Mouse (Mus musculus): Measurements from ENCODE around the gene Ntn1.
A peak's percentile ranks its signal among the peaks of the same experiment; 100 is the strongest.

Gene Ntn1

DNA sequence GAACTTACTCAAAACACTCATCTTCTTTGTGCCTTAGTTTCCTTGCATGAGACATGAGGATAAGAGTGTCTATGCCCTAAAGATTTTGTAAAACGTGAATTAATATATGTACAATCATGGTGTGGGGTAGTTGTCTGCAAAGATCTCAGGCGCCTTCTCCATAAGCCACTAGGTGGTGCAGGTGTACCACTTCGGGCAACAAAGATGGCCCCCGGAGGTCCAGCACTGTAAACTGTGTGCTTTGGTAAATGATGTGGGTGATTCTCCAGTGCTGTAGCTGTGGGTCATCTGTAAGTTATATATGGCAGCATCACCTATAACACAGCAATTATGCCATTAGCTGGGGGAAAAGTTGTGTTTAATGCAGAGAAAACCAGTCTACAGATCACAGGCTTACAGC, 3.6 kb upstream of the Ntn1 start:
- no peak for DNase-seq

DNA sequence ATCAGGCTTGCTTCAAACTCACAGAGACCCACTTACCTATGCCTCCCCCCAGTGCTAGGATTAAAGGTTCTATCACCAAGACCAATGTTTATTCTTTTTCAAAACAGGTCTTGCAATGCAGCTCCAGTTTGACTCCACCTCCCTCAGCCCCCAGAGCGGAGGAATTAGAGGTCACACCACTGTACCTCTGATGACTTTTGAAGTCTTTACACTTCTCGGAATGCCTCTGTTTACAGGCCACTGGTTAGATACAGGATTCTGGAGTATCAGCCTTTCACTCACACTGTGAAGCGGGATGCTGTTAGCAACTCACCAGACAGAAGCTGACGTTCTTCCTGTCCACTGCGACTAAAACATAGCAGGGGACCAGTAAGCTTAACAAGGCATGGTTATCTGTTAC, 805 bp upstream of the Ntn1 start:
- DNase-seq = no peak

DNA sequence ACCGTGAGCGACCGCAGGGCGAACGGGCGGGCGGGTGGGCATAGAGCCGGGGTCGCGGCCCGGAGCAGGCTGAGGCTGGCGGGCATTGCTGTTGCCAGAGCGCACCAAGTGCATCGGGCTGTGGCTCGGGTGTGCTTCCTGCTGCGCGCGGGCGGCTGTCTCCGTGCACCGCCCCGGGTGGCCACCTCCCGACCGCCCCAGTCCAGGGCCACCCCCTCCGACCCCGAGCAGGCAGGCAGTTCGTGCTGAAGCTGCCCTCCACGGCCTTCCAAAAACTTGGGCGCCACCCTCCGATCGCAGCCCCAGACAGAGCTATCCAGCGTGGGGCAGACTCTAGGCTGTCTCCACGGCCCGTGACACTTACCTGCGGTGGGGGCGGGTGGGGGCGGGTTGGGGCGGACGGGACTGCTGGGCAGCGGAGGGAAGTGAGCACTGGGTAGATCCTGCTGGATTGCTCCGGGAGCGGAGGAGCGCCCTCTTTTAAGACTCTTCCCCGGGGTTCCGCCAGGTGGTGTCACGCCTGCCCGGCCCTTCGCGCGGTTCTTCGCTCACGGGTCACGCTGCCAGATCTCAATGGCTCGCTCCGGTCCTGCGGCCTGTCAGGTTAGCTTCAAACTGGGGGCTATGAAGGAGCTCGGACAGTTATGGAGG, 477 bp downstream of the Ntn1 start:
- peak; percentile 48 to 54 for DNase-seq

DNA sequence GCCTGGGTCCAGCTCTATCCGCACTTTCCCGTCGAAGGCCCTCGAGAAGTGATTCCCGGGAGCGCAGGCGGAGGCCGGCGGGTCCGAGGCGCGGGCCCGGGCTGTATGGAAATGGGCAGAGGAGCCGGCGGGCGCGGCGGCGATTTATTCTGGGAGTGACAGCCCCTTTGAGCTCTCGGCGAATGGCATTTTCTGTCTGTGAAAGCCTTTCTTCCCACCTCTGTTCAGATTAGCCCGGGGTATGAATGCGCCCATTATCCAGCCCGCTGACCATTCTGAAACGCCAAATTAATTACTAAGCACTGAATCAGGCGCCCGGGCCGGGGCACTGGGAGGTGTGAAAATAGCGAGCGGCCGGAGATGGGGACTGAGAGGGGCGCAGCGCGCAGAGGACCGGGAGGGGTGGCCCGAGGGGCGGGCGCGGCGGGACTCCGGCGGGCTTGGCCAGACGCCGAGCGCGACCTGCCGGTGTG, 1.0 kb downstream of the Ntn1 start:
- no peak for DNase-seq

DNA sequence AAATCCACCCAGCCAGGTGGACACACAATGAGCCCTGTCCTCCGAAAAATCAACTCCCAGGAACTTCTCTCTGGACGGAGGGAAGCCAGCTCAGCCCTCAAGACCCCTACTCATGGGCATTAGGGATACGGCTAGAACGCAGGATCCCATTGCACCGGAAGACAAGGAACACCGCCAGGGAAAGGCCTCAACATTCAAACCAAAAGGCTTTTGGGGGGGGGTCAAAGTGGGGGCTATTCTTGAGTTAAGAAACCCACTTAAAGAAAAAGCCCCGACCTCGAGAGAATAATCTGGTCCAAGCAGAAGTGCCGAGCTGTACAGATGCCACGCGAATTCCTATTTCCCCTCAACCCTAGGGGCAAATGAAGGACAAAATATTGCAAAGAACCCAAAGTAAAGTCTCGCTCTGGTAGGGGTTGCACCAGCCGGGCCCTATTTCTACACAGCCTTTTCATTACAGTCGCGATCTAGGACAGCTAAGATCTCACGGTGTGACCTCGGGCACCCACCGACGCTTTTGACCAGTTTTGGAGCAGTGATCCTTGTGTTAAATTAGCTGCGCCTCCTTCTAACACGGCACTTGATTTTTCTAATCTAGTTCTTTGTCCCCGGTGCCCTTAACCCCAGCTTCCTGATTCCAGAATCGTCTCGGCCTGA, 1.6 kb downstream of the Ntn1 start:
- DNase-seq = no peak

DNA sequence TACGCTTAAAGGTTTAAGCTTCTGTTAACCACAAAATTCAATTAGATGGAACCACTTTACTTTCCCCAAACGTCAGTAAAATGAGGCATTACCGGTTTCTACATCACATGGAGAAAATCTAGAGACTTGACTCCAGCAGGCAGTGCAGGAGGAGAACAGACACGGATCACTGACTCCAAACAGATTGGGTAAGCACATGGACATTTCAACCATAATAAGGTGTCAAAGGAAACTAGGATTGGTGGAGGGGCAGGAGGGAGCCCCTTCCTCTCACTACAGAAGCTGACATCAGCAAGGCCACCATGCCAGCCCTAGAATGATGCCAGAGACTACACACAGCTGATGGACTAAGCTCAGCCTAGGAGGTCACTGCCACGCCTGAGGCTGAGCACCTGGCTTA, 5.1 kb downstream of the Ntn1 start:
- no peak for DNase-seq

DNA sequence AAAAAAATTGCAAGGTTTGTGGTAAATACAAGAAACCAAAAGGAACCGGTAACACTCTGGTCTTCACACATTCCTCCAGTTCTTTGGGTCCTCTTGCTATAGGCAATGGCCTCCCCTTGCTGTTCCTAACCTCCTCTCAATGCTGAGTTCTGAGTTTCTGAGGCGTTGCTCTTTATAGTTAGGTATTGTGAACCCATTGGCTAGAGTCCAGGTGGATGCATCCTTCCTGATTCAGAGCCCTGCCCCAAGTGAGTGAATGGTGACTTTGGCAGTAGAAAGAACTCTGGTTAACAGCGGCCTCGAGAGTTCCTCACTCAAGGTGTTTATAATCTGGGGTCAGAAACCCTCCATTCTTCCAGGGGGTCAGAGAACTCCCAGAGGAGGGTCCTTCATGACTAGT, 5.9 kb downstream of the Ntn1 start:
- no peak for DNase-seq

DNA sequence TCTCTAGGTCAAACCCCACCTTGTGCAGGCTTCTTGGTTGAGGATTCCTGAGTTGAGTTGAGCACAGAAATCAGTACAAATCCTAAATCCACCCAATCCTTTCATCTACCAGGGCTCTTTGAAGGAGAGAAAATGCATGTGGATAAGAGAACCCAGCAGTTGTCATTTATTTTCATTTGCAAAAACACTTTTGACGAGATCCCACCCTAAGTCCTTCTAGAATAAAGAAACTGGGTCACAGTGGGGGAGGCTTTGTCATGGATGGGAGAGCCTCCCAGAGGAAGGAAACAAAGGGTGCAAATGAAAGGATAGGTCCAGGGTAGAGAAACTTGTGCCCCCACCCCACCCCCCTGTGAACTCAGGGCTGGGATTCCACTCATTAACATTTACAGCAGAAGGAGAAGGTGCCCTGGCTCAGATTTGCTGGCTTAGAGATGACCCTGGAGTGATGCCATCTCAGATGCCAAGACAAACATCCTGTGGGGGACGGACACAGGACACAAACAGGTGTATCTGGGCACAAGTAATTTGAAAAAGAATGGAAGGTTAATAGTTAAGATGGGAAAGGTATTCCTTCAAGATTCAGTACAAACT, 6.6 kb downstream of the Ntn1 start:
- no peak for DNase-seq

DNA sequence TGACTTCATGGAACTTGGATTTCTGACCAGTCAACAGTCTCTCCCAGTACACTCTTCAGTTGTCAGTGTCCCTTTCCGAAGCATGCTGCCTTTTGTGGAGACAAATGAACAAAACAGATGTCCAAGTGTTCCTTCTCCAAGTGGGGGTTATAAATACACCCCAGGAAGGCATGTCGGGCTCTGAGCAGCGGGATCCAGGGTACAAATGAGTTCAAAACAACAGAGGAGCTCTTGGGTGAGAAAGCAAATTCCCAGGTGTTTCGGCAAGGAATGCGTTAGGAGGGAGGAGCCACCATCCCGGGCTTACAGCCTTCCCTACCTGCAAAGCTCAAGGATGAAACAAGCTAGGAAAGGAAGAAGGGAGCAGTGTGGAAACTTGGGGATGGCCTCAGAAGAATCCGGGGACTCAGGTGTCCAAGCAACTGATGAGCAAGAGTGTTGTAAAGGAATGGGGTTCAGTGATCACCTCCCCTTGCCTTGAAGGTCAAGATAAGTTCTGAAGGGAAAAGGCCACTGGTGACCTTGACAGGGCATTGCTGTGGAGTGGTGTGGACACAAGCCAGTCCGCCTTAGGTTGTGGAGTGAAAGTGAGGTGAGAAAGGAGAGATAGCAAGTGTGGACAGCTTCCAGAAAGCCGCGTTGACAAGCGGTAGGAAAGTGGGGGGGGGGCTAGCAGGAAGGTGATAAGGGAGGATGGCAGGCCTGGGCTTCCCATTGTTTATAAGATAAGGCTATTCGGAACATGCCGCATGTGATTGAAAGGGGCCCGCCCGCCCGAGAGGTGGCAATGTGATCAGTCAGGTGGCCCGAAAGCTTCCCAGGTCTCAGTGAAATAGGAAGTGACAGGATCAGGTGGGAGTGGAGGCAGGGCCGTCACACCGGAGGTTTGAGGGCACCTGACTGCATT, 10.0 kb downstream of the Ntn1 start:
- DNase-seq = no peak

DNA sequence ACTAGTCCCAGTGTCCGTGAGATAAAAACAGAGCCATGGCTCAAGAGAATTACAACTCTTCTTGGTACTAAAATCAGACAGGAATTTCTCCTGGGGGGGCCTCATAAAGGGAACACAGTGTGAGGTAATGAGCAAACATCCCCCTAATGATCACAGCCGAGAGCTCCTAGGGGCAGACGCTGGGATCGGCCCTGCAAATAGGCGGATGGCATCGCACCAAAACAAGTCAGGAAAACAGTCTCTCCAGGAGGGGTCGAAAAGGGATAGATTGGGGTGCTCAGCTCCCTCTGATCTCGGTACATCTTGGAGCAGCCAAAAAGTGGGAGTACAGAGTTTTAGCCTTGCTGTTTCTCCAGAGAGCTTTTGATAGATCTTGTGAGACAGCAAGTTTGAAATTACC, 11.0 kb downstream of the Ntn1 start:
- DNase-seq = no peak

DNA sequence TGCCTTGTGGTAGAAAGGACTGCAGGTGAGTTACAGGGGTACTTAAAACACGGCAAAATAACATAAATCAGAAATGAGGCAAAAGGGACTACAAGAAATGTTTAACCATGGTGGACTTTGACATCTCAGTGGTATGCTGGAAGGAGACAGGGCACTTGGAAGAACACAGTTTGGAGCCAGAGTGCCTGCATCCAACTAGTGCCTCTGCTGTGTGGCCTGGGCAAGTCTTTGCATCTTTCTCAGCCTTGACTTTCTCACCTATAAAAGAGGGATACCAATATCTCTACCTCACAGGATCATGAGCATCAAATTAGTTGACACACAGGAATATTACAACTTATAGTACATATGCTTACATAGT, 12.0 kb downstream of the Ntn1 start:
- DNase-seq = no peak

DNA sequence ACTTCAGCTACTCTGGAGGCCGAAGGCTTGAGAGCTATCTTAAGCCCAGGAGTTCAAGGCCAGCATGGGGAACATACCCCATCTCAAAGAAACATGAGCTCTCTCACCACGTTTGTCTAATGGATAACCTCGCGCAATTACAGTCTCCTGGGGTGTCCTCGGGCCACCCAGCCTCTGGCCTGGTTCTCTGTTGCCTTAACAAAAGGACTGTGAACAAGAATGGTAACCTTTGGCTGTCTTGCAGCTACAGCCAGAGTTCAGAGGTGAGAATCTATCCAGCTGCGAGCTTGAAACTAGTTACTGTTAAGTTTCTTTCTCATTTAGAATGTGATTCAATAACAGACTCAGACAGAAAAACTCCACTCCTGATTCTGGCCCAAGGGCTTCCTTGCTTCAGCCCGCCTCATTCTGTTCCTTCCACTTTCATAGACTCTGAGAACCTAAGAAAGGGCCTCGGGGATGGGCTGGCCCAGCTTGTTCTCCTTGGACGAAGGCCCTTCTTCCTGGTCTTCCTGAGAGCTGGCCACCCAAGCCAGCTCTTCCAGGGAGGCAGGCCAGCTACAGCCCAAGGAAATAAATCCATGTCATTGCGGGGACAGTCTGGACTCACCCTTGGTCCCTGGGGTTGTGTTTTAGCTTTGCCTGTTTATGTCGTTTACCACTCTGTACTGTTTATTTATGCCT, 12.5 kb downstream of the Ntn1 start:
- no peak for DNase-seq

DNA sequence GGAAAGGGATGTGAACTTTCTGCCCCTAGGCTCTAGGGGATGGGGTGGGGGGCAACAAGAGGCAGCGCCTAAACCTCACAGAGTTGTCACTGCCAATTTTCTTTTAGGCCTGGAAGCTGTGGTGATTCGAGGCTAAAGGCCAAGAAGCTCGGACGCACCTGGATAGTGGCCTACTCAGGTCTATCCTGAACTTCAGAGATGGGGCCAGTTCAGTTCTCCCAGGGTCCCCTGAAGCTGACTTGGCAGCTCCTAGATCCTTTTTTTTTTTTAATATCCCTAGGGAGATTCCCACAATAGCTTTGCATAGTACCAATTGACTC, 13.2 kb downstream of the Ntn1 start:
- no peak for DNase-seq

DNA sequence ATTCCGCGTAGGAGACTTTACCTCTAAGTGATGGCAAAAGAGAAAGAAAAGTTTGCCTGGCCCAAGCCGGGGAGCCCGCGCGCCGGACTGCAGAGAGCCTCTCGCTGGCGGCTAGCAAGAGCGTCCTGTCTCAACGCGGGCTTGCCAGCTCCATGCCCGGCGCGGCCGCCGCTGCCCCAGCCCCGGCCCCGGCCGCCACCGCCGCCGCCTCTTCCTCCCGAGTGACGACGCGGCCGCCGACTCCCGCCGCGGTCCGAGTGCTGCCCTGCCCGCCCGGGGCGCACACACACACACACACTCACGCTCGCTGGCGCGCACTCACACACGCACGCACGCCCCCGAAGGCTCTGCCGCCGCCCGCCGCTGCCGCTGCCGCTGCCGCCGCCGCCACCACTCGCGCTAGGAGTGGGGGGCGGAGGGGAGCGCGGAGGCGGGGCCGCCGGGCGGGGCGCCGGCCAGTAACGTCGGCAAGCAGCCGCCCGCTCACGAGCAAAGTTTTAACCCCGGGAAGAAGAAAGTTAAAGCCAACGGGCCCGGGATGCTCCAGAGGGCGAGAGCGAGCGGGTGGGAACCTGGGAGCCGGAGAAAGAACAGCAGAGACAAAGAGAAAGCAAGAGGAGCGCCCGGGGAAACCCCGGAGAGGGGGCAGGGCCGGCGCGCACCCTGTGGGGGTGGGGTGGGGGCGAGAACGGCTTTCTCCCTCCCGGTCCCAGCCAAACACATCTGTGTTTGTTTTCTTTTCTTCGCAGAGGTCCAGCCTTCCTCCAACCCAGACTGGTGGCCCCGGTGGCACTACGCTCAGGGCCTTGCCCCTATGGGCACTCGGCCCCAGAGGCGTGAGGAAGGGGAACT, 13.8 kb downstream of the Ntn1 start:
- DNase-seq = peak in 1 of 2 experiments; percentile 44

DNA sequence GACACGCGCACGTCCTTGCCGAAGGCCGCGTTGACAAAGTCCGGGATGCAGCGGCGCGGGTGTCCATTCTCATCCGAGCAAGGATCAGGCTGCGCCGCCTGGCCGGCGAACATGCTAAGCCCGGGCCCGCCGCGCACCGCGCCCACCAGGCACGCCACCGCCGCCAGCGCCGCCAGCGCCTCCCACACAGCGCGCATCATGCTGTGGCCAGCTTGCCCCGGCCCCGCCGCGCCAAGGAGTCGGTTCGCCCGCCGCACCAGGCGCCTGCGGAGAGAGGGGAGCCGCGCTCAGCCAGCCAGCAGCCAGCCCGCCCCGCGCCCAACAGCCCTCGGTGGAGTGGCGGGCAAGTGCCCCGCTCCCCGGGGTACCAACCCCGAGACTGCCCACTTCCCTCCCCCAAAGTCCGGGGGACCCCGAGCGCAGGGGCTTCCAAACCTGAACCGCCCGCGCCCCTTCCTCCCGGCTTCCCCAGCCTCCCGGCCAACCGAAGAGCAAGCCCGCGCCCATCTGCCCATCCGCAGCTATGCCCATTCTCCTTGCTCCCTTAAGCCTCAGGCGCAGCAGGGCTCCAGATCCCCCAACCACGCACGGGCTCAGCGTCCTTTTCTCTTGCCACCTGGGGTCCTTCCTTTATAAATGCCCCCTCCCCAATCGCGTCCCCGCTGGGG, 14.6 kb downstream of the Ntn1 start:
- DNase-seq = peak in 1 of 2 experiments; percentile 35

DNA sequence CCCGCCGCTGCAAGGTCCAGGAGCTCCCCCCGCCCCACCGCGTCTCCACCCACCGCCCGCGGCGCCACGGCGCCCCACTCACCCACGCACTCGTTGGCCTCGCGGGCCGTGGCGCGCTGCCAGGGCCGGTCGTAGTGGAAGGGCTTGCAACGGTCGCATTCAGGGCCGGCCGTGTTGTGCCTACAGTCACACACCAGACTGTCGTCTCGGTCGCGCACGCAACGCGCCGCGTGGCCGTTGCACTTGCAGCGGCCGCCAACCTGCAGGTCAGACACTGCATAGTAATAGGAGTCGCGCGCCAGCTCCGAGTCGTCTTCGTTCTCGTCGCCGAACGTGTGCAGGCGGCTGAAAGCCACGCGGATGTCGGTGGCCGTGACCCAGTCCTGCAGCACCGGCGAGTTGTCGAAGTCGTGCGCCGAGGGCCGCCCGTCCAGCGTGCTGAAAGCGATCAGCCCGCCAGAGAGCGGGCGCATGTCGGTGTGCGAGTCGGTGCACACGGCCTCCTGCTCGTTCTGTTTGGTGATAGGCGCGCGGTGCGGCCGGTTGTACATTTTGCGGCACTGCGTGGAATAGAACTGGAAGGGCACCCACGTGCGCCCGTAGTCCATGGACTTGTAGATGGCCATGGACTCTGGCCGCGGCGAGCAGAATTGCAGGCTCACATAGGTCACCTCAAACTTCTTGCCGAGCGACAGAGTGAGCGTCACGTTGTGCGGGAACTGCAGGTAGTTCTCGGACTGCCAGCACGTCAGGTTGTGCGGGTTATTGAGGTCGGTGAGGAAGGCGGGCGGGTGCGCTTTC, 15.4 kb downstream of the Ntn1 start:
- peak in 1 of 2 experiments; percentile 40 for DNase-seq

DNA sequence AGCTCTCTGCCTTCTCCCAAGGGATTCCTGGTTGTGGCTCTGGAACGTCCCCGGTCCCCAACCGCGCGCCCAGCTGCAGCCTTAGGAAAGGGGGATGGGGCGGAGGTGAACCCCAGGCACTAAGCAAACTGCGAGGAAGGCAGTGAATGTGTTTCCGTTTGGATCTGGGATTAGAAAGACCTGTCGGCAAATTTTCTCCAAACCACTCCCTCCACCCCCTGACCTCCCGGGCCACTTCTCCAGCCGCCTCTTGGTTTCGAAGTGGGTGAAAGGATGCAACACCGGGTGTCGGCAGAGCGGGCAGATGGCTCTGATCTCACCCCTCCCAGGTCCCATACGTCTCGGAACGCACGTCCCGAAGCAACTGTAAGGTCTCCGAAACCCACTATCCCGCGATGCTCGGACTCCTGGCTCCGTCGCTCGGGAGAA, 16.0 kb downstream of the Ntn1 start:
- no peak for DNase-seq

DNA sequence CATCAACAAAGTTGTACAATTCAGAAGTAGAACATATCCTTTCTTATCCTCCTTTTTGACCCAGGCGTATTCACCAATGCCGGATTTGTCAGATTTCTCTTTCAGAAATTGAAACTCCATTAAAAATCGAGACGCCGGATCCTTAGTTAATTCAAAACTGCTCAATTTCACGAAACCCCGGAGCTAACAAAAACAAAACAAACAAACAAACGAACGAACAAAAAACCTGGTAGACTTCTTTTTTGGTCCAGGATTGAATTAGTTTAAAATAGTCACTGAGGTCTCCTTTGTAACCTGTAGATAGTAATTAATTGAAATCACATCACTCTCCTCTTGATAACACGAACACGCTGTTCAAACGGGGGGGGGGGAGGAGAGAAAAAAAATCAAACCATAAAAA, 16.5 kb downstream of the Ntn1 start:
- DNase-seq = no peak

DNA sequence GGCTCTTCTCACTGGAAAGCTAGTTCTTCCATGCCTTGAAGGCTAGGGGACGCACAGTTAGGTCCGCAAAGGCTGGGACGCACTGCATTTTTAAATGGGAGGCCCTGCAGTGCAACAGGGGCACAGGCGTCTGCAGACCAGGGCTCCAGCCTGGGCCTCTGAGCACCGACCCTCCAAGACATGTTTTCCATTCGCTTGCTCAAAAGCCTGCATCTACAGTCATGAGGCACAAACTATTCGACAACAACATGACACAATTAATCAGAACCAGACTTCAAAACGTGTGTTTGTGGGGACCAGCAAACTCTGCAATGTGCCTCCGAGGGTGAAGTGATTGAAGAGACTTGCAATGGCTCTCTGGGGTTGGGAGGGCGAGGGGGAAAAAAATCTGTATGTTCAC, 17.1 kb downstream of the Ntn1 start:
- DNase-seq = no peak

DNA sequence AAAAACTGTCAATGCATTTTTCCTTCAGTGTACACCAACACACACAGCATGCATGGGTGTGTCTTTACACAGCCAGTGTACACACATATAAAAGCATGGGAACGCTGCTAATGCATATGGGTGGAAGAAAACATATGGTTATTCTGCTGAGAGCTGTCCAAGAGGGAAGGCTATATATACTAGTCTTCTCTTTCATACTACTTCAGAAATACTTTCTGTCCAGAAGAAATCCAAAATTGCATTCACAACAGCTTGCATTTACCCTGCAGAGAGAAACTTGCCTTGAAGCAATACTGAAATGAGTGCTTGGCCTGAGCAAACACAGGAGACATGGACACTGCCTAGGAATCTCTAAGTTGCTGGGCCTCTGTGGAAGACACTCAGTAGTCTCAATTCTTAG, 18.8 kb downstream of the Ntn1 start:
- DNase-seq = no peak

DNA sequence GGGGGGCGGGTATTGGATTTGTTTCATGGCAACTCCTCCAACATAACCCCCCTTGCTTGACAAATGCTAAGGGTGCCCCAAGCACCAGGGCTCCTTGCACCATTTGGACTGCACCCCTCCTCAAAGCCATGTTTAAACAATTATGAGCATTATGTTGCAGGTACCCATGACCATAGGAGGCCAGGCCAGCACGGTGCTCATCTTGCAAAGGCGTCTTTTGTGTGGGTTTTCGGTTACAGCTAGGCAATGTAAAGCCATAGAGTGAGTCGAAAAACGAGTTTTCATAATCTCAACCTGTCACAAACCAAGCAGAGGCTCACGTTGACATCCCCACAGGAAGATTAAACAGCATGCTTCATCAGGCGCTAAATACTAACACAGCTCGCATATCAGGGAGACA, 19.3 kb downstream of the Ntn1 start:
- no peak for DNase-seq
